Comparison of ENCODE assay signal across 9 mouse cellular contexts in genomic region chr13:15461926-15462325, GRCm38 (mm10). TPM values are rescaled to one million over a fixed set of nuclear protein-coding genes. Genes with fewer than 3 reads are reported as not detected.
DNase-seq lines count a peak whose midpoint lies in the region; ATAC-seq and TF ChIP-seq lines count a peak whose summit lies in the region.
"Had no signal": no experiment of that assay in that cellular context is flagged by ENCODE, and none has a peak within 500 bp of the region (broad histone marks: within the 10 kb centered on the region; RNA-seq: fewer than 3 reads in every experiment).

No protein-coding gene starts in this region.

- H3K27me3 ChIP-seq in heart, postnatal 0 days (ENCODE audit: control insufficient read depth, insufficient read depth, low read length): peaks cover 38% of the 10 kb centered on the region
- no peaks in the 10 kb centered on the region for H3K27me3 ChIP-seq in embryonic facial prominence, embryonic 14.5 days (replicated peaks; ENCODE audit: control insufficient read depth, insufficient read depth, low read length)
- peaks cover 11% of the 10 kb centered on the region for H3K27me3 ChIP-seq in hindbrain, embryonic 16.5 days (replicated peaks; ENCODE audit: control insufficient read depth, insufficient read depth, low read length)
- peaks cover 18% of the 10 kb centered on the region; the same call in 1 of the 2 replicates for H3K27me3 ChIP-seq in midbrain, postnatal 0 days (ENCODE audit: insufficient read depth, low read length)

- H3K9me3 ChIP-seq in heart, postnatal 0 days (replicated peaks; ENCODE audit: control insufficient read depth, low read length): no peaks in the 10 kb centered on the region
- H3K9me3 ChIP-seq in embryonic facial prominence, embryonic 14.5 days (ENCODE audit: control insufficient read depth, low read length): no peaks in the 10 kb centered on the region
- H3K9me3 ChIP-seq in hindbrain, embryonic 16.5 days (ENCODE audit: control insufficient read depth, low read length): no peaks in the 10 kb centered on the region
- no peaks in the 10 kb centered on the region for H3K9me3 ChIP-seq in midbrain, postnatal 0 days (ENCODE audit: low read length)

- H3K36me3 ChIP-seq in heart, postnatal 0 days (replicated peaks; ENCODE audit: control insufficient read depth, insufficient read depth, low read length): no peaks in the 10 kb centered on the region
- no peaks in the 10 kb centered on the region for H3K36me3 ChIP-seq in embryonic facial prominence, embryonic 14.5 days (ENCODE audit: control insufficient read depth, insufficient read depth, low read length)
- no peaks in the 10 kb centered on the region for H3K36me3 ChIP-seq in hindbrain, embryonic 16.5 days (ENCODE audit: control insufficient read depth, insufficient read depth, low read length)
- no peaks in the 10 kb centered on the region for H3K36me3 ChIP-seq in midbrain, postnatal 0 days (ENCODE audit: insufficient read depth, low read length)

- 33% methylated on average over 7 of the region's 7 CpGs for WGBS in heart, postnatal 0 days
- 12% methylated on average over 7 of the region's 7 CpGs for WGBS in embryonic facial prominence, embryonic 14.5 days
- 20% methylated on average over 7 of the region's 7 CpGs for WGBS in hindbrain, embryonic 16.5 days
- WGBS in midbrain, postnatal 0 days: 10% methylated on average over 7 of the region's 7 CpGs

- no peak overlapping the region for H3K9ac ChIP-seq in heart, postnatal 0 days (replicated peaks; ENCODE audit: low read depth, low read length)
- H3K9ac ChIP-seq in embryonic facial prominence, embryonic 14.5 days (ENCODE audit: low read depth, low read length): peak overlapping the region; percentile 98
- H3K9ac ChIP-seq in hindbrain, embryonic 16.5 days (ENCODE audit: low read depth, low read length): no peak overlapping the region
- no peak overlapping the region for H3K9ac ChIP-seq in midbrain, postnatal 0 days (replicated peaks; ENCODE audit: low read length, poor library complexity, severe bottlenecking)

- ATAC-seq in heart, postnatal 0 days (ENCODE audit: insufficient read depth, low read depth): no peak
- no peak for ATAC-seq in embryonic facial prominence, embryonic 14.5 days (ENCODE audit: low read depth)
- no peak for ATAC-seq in hindbrain, embryonic 16.5 days
- no peak for ATAC-seq in midbrain, postnatal 0 days (ENCODE audit: low FRiP score)
- no peak for ATAC-seq in megakaryocyte progenitor cell, adult 5-6 weeks (replicated peaks; ENCODE audit: poor library complexity)

- no peaks in the 10 kb centered on the region for H3K4me1 ChIP-seq in heart, postnatal 0 days (ENCODE audit: control insufficient read depth, insufficient read depth)
- H3K4me1 ChIP-seq in embryonic facial prominence, embryonic 14.5 days (ENCODE audit: control insufficient read depth, insufficient read depth, low read length): peaks cover 14% of the 10 kb centered on the region
- peaks cover 16% of the 10 kb centered on the region for H3K4me1 ChIP-seq in hindbrain, embryonic 16.5 days (ENCODE audit: control insufficient read depth, insufficient read depth, low read depth, low read length)
- no peaks in the 10 kb centered on the region for H3K4me1 ChIP-seq in midbrain, postnatal 0 days (ENCODE audit: insufficient read depth, low read length)

- H3K4me3 ChIP-seq in heart, postnatal 0 days (ENCODE audit: low read depth, low read length): no peak overlapping the region
- peak overlapping the region; percentile 96 for H3K4me3 ChIP-seq in embryonic facial prominence, embryonic 14.5 days (ENCODE audit: low read depth, low read length)
- no peak overlapping the region for H3K4me3 ChIP-seq in hindbrain, embryonic 16.5 days (ENCODE audit: low read length)
- peak overlapping the region; percentile 84; the same call in 1 of the 2 replicates for H3K4me3 ChIP-seq in midbrain, postnatal 0 days (ENCODE audit: low read depth, low read length)

- no peak overlapping the region for H3K27ac ChIP-seq in heart, postnatal 0 days (ENCODE audit: low read depth)
- peak overlapping the region; percentile 99 for H3K27ac ChIP-seq in embryonic facial prominence, embryonic 14.5 days (replicated peaks; ENCODE audit: low read depth, low read length)
- H3K27ac ChIP-seq in hindbrain, embryonic 16.5 days (ENCODE audit: low read depth, low read length): no peak overlapping the region
- no peak overlapping the region for H3K27ac ChIP-seq in midbrain, postnatal 0 days (ENCODE audit: low read depth, low read length)

- no peak for DNase-seq in heart, postnatal 0 days (ENCODE audit: low spot score)
- no peak for DNase-seq in heart, postnatal 4 days
- DNase-seq in embryonic facial prominence, embryonic 14.5 days (ENCODE audit: low spot score): no peak
- DNase-seq in midbrain, postnatal 0 days (ENCODE audit: low spot score): no peak
- no peak for DNase-seq in adrenal gland, adult 8-10 months
- no peak for DNase-seq in ovary, postnatal 36 days (ENCODE audit: low spot score)
- DNase-seq: lung, adult 2 months had no signal

- no peak for TF ChIP-seq EP300 in heart, postnatal 0 days (IDR thresholded peaks at IDR 0.05; ENCODE audit: low read depth)

- peak overlapping the region; percentile 92 for H3K4me2 ChIP-seq in heart, postnatal 0 days (ENCODE audit: low read depth, low read length)
- H3K4me2 ChIP-seq in embryonic facial prominence, embryonic 14.5 days (ENCODE audit: low read depth, low read length): peak overlapping the region; percentile 57
- peak overlapping the region; percentile 11 for H3K4me2 ChIP-seq in hindbrain, embryonic 16.5 days (ENCODE audit: low read length)
- peak overlapping the region; percentile 94 for H3K4me2 ChIP-seq in midbrain, postnatal 0 days (ENCODE audit: low read depth, low read length, poor library complexity, severe bottlenecking)

- no peak for TF ChIP-seq CTCF in heart, postnatal 0 days (IDR thresholded peaks at IDR 0.05; ENCODE audit: low read depth)
- TF ChIP-seq CTCF in midbrain, postnatal 0 days (IDR thresholded peaks at IDR 0.05): peak; percentile 21; the same call in 1 of the 2 replicates

RNA-seq across cellular contexts. Expression of gene Gli3, which starts 1.1 kb away (rescaled TPM):
- 4.8 and 8.1 TPM in 2 replicates for total RNA-seq in heart, postnatal 0 days (2014; rRNA removed; ENCODE audit: low replicate concordance)
- polyA plus RNA-seq in heart, postnatal 0 days (2015; fragmentation: Nextera tagmentation; extraction: Ambion mirVana): 1.9 TPM in 2 replicates
- 10 to 100 TPM; 12.7 to 13.3 TPM for total RNA-seq in heart, postnatal 4 days (2021)
- 20.5 and 22.2 TPM in 2 replicates for polyA plus RNA-seq in embryonic facial prominence, embryonic 14.5 days (2014; fragmentation: Nextera tagmentation; extraction: Ambion mirVana)
- 2.9 and 4.4 TPM in 2 replicates for polyA plus RNA-seq in hindbrain, embryonic 16.5 days (2015; fragmentation: Nextera tagmentation; extraction: Ambion mirVana)
- total RNA-seq in midbrain, postnatal 0 days (2014; rRNA removed): 9.2 and 10.3 TPM in 2 replicates
- 3.2 and 3.9 TPM in 2 replicates for polyA plus RNA-seq in midbrain, postnatal 0 days (2015; fragmentation: Nextera tagmentation; extraction: Ambion mirVana)
- 0.02 and 0.25 TPM in 2 replicates for total RNA-seq in megakaryocyte progenitor cell, adult 5-6 weeks (2015)
- total RNA-seq in megakaryocyte progenitor cell, adult 5-6 weeks (2017): 0.14 and 0.71 TPM in 2 replicates
- 1 to 10 TPM; 4.4 to 7.1 (median 5.9) TPM for total RNA-seq in adrenal gland, adult 8-10 months (2022)

Comparison
In these comparisons a context has a peak if more than half of its experiments do, and no peak if none do; other contexts are left out.
1. H3K4me2 ChIP-seq: peak in every context shown above with its lines; median percentile 94 in midbrain, postnatal 0 days; 92 in heart, postnatal 0 days; 57 in embryonic facial prominence, embryonic 14.5 days; 11 in hindbrain, embryonic 16.5 days.
2. H3K4me3 ChIP-seq: peak in embryonic facial prominence, embryonic 14.5 days (single experiment) and midbrain, postnatal 0 days (single experiment); none in heart, postnatal 0 days (single experiment) and hindbrain, embryonic 16.5 days (single experiment).